Mouse (Mus musculus) stomach, postnatal 0 days (tissue): ENCODE results near the gene Lrp3. TPM values are rescaled to one million over a fixed set of nuclear protein-coding genes. Genes with fewer than 3 reads are reported as not detected.
A peak's percentile ranks its signal among the peaks of the same experiment; 100 is the strongest.

ENCODE experiments used
- ATAC-seq: fragments of 200-750 bp; cut with Nextera tagmentation; 2 replicates; pipeline ENCODE4 v1.8.0; 2017; ENCODE audit not compliant: low FRiP score, low TSS enrichment
- DNase-seq: peaks from one replicate; pipeline ENCODE4 v3.0.0-alpha.2; 2016; ENCODE audit warnings: low spot score
- H3K27ac ChIP-seq: fragments of 300-500 bp; sonication (generic); replicated peaks from 2 replicates; pipeline ENCODE4 v1.5.1; 2014; ENCODE audit warnings: mild to moderate bottlenecking, control low read depth
- H3K27me3 ChIP-seq: fragments of 300-500 bp; sonication (generic); 2 replicates; pipeline ENCODE4 v1.6.1; 2014; ENCODE audit warnings: low read length; ENCODE audit not compliant: control insufficient read depth, insufficient read depth
- H3K36me3 ChIP-seq: fragments of 300-500 bp; sonication (generic); 2 replicates; pipeline ENCODE4 v1.6.1; 2014; ENCODE audit warnings: low read length, mixed read lengths; ENCODE audit not compliant: control insufficient read depth, insufficient read depth
- H3K4me1 ChIP-seq: fragments of 300-500 bp; sonication (generic); replicated peaks from 2 replicates; pipeline ENCODE4 v1.6.1; 2014; ENCODE audit warnings: antibody characterized with exemption; ENCODE audit not compliant: control insufficient read depth, insufficient read depth
- H3K4me2 ChIP-seq: fragments of 300-500 bp; sonication (generic); replicated peaks from 2 replicates; pipeline ENCODE4 v1.6.1; 2014; ENCODE audit warnings: low read depth, mild to moderate bottlenecking, control low read depth, moderate library complexity
- H3K4me3 ChIP-seq: fragments of 300-500 bp; sonication (generic); 2 replicates; pipeline ENCODE4 v1.5.1; 2014; ENCODE audit warnings: low read depth, low read length, control low read depth
- H3K9ac ChIP-seq: fragments of 300-500 bp; sonication (generic); 2 replicates; pipeline ENCODE4 v1.6.1; 2014; ENCODE audit warnings: mild to moderate bottlenecking, low read length, control low read depth, mixed read lengths
- H3K9me3 ChIP-seq: fragments of 300-500 bp; sonication (generic); 2 replicates; pipeline ENCODE4 v1.6.1; 2016; ENCODE audit warnings: low read length; ENCODE audit not compliant: control insufficient read depth
- CTCF ChIP-seq: IDR thresholded peaks from 2 replicates; pipeline ENCODE4 v1.5.1; 2016; ENCODE audit warnings: antibody characterized with exemption, low read depth, mild to moderate bottlenecking, moderate library complexity
- EP300 ChIP-seq: optimal IDR thresholded peaks from 2 replicates; pipeline ENCODE3; 2016; ENCODE audit warnings: antibody characterized with exemption
- WGBS: fragments of 180-500 bp; shearing (Covaris S2); extraction: QIAGEN DNeasy Blood & Tissue Kit; methylation state at CpG from one replicate; pipeline ENCODE4 v1.1.7; 2014; 5-methylcytosine and 5-hydroxymethylcytosine counted together
- polyA plus RNA-seq: library from polyadenylated mRNA; unstranded; fragments of >200 nt; fragmentation: Nextera tagmentation; extraction: Ambion mirVana; gene quantifications from 2 replicates; pipeline ENCODE4 v1.2.1, GENCODE M21; 2015

The Lrp3 gene
- polyA plus RNA-seq, 1 experiment from 2014 or later = 1.6 TPM

- Histone ChIP-seq H3K4me3 (peak overlapping the region; percentile 24), H3K9me3 (peaks cover 3% of the 10 kb centered on the region; the same call in 1 of the 2 replicates), H3K36me3 (no peaks in the 10 kb centered on the region), H3K4me2 (peak overlapping the region; percentile 44), H3K27ac (peak overlapping the region; percentile 30; the same call in 1 of the 2 replicates), H3K4me1 (no peaks in the 10 kb centered on the region), H3K27me3 (no peaks in the 10 kb centered on the region), H3K9ac (no peak overlapping the region)
- TF ChIP-seq CTCF (no peak), EP300 (no peak)
- WGBS = 15% methylated on average over 9 of the region's 9 CpGs
- peak; percentile 70 for DNase-seq
- peak; percentile 60 for ATAC-seq
Measured at GRCm38 (mm10) chr7:35235308-35235707, 20.0 kb upstream of the Lrp3 start.

- H3K4me2 ChIP-seq = peak overlapping the region; percentile 58
- TF ChIP-seq CTCF (no peak; the same call in 1 of the 2 replicates), EP300 (no peak)
- no peaks in the 10 kb centered on the region for H3K36me3 ChIP-seq
- H3K9ac ChIP-seq = peak overlapping the region; percentile 64
- H3K4me1 ChIP-seq = no peaks in the 10 kb centered on the region
- H3K4me3 ChIP-seq = peak overlapping the region; percentile 58
- ATAC-seq (peak; percentile 97), DNase-seq (peak; percentile 97)
- peaks cover 3% of the 10 kb centered on the region; the same call in 1 of the 2 replicates for H3K9me3 ChIP-seq
- no peaks in the 10 kb centered on the region for H3K27me3 ChIP-seq
- under 1% methylated on average over 45 of the region's 45 CpGs for whole genome bisulfite sequencing
- H3K27ac ChIP-seq = peak overlapping the region; percentile 92
Measured at GRCm38 (mm10) chr7:35234361-35235245, 19.3 kb upstream of the Lrp3 start.

DNA sequence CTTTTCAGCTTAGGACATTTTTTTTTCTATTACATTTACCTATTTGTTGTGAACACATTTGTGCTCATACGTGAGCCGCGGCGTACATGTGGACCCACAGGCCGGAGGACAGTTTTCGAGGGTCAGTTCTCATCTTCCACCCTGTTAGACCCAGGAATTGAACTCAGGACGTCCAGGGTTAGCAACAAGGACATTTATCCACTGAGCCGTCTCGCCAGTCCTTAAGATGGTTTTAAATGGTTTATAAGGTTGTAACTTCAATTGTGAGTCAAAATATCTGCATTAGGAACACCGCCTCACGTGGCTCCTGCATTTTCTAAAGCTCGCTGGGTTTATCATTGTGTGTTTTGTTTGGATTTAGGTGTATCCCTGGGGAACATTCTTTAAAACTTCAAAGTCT lies 18.6 kb upstream of the Lrp3 start:
- Histone ChIP-seq H3K4me3 (peak overlapping the region; percentile 58), H3K27me3 (no peaks in the 10 kb centered on the region), H3K9ac (peak overlapping the region; percentile 64), H3K27ac (no peak overlapping the region), H3K36me3 (no peaks in the 10 kb centered on the region), H3K4me2 (peak overlapping the region; percentile 58), H3K4me1 (no peaks in the 10 kb centered on the region), H3K9me3 (peaks cover 3% of the 10 kb centered on the region; the same call in 1 of the 2 replicates)
- no peak for TF ChIP-seq EP300
- TF ChIP-seq CTCF = no peak
- DNase-seq (no peak), ATAC-seq (no peak)
- WGBS = 51% methylated on average over 12 of the region's 12 CpGs

GRCm38 (mm10) chr7:35232796-35233455 lies 17.6 kb upstream of the Lrp3 start:
- H3K9ac ChIP-seq = no peak overlapping the region
- no peak overlapping the region for H3K4me2 ChIP-seq
- no peak overlapping the region for H3K27ac ChIP-seq
- TF ChIP-seq EP300 (no peak), CTCF (no peak)
- WGBS = 40% methylated on average over 13 of the region's 13 CpGs
- no peak overlapping the region for H3K4me3 ChIP-seq
- DNase-seq = no peak
- no peaks in the 10 kb centered on the region for H3K27me3 ChIP-seq
- ATAC-seq = no peak
- peaks cover 3% of the 10 kb centered on the region; the same call in 1 of the 2 replicates for H3K9me3 ChIP-seq
- no peaks in the 10 kb centered on the region for H3K36me3 ChIP-seq
- no peaks in the 10 kb centered on the region for H3K4me1 ChIP-seq

GRCm38 (mm10) chr7:35230333-35230732 lies 15.0 kb upstream of the Lrp3 start:
- H3K27ac ChIP-seq = no peak overlapping the region
- no peaks in the 10 kb centered on the region for H3K36me3 ChIP-seq
- peaks cover 3% of the 10 kb centered on the region; the same call in 1 of the 2 replicates for H3K9me3 ChIP-seq
- ATAC-seq = no peak
- no peak overlapping the region for H3K4me3 ChIP-seq
- H3K9ac ChIP-seq = no peak overlapping the region
- no peak overlapping the region for H3K4me2 ChIP-seq
- peak; percentile 43 for TF ChIP-seq CTCF
- no peak for TF ChIP-seq EP300
- no peak for DNase-seq
- 74% methylated on average over 3 of the region's 3 CpGs for WGBS
- no peaks in the 10 kb centered on the region for H3K4me1 ChIP-seq
- H3K27me3 ChIP-seq = no peaks in the 10 kb centered on the region
